In genomic region chr10:60920621-60921020, GRCm38 (mm10) we compare ENCODE assay signal across 24 mouse cellular contexts.
A peak's percentile ranks its signal among the peaks of the same experiment; 100 is the strongest.
DNase-seq lines count a peak whose midpoint lies in the region; ATAC-seq and TF ChIP-seq lines count a peak whose summit lies in the region.
"Had no signal": no experiment of that assay in that cellular context is flagged by ENCODE, and none has a peak within 500 bp of the region (broad histone marks: within the 10 kb centered on the region; RNA-seq: fewer than 3 reads in every experiment).

No protein-coding gene starts in this region.

- H3K4me3 ChIP-seq in forebrain, embryonic 10.5 days: no peak overlapping the region
- H3K4me3 ChIP-seq in forebrain, postnatal 0 days (ENCODE audit: low read depth, low read length): no peak overlapping the region
- no peak overlapping the region for H3K4me3 ChIP-seq in heart, embryonic 10.5 days
- H3K4me3 ChIP-seq in midbrain, embryonic 11.5 days (ENCODE audit: low read depth, low read length): no peak overlapping the region
- H3K4me3 ChIP-seq in midbrain, postnatal 0 days (ENCODE audit: low read depth, low read length): no peak overlapping the region
- H3K4me3 ChIP-seq: embryonic facial prominence, embryonic 10.5 days; embryonic facial prominence, embryonic 12.5 days; forebrain, embryonic 12.5 days had no signal

- no peak for DNase-seq in forebrain, embryonic 10.5 days (ENCODE audit: extremely low spot score, low spot score)
- no peak for DNase-seq in forebrain, postnatal 0 days
- no peak for DNase-seq in heart, embryonic 10.5 days (ENCODE audit: low spot score)
- no peak for DNase-seq in heart, postnatal 10 days
- peak; percentile 77 for DNase-seq in midbrain, embryonic 11.5 days (ENCODE audit: low spot score, missing footprints)
- no peak for DNase-seq in midbrain, postnatal 0 days (ENCODE audit: low spot score)
- DNase-seq: adrenal gland, adult 8-10 months; adrenal gland, postnatal 14 days; adrenal gland, postnatal 36 days; B cell, adult 2 months; cerebellum, adult 11-12 months; cerebellum, adult 2 months; cerebellum, adult 9-10 months; cerebellum, postnatal 10 days; cerebellum, postnatal 25 days had no signal

- no peaks in the 10 kb centered on the region for H3K9me3 ChIP-seq in forebrain, embryonic 10.5 days
- no peaks in the 10 kb centered on the region for H3K9me3 ChIP-seq in forebrain, postnatal 0 days (ENCODE audit: low read length)
- no peaks in the 10 kb centered on the region for H3K9me3 ChIP-seq in heart, embryonic 10.5 days
- H3K9me3 ChIP-seq in midbrain, embryonic 11.5 days (ENCODE audit: control insufficient read depth, low read length): no peaks in the 10 kb centered on the region
- H3K9me3 ChIP-seq in midbrain, postnatal 0 days (ENCODE audit: low read length): no peaks in the 10 kb centered on the region
- H3K9me3 ChIP-seq: embryonic facial prominence, embryonic 10.5 days; embryonic facial prominence, embryonic 12.5 days; forebrain, embryonic 12.5 days had no signal

- H3K27ac ChIP-seq in forebrain, embryonic 10.5 days: peak overlapping the region; percentile 68
- H3K27ac ChIP-seq in forebrain, postnatal 0 days (ENCODE audit: low read depth, low read length): no peak overlapping the region
- peak overlapping the region; percentile 37 for H3K27ac ChIP-seq in heart, embryonic 10.5 days
- no peak overlapping the region for H3K27ac ChIP-seq in midbrain, embryonic 11.5 days (ENCODE audit: low read depth, low read length)
- no peak overlapping the region for H3K27ac ChIP-seq in midbrain, postnatal 0 days (ENCODE audit: low read depth, low read length)
- H3K27ac ChIP-seq: embryonic facial prominence, embryonic 10.5 days; embryonic facial prominence, embryonic 12.5 days; forebrain, embryonic 12.5 days had no signal

- ATAC-seq in forebrain, postnatal 0 days: no peak
- ATAC-seq in midbrain, embryonic 11.5 days (ENCODE audit: low FRiP score): no peak
- no peak for ATAC-seq in midbrain, postnatal 0 days (ENCODE audit: low FRiP score)
- ATAC-seq: activated CD4-positive, CD25-positive, alpha-beta regulatory T cell, adult 4 months; CD4-positive, CD25-positive, alpha-beta regulatory T cell, adult 4 months; forebrain, embryonic 14.5 days; forebrain, embryonic 16.5 days; Patski had no signal

- H3K4me1 ChIP-seq in forebrain, embryonic 10.5 days: peaks cover 75% of the 10 kb centered on the region
- H3K4me1 ChIP-seq in forebrain, postnatal 0 days (ENCODE audit: insufficient read depth): no peaks in the 10 kb centered on the region
- H3K4me1 ChIP-seq in heart, embryonic 10.5 days: peaks cover 73% of the 10 kb centered on the region
- peaks cover 25% of the 10 kb centered on the region for H3K4me1 ChIP-seq in midbrain, embryonic 11.5 days (ENCODE audit: control insufficient read depth, insufficient read depth, low read length)
- H3K4me1 ChIP-seq in midbrain, postnatal 0 days (ENCODE audit: insufficient read depth, low read length): peaks cover 6% of the 10 kb centered on the region; the same call in 1 of the 2 replicates

- H3K27me3 ChIP-seq in forebrain, embryonic 10.5 days (ENCODE audit: poor library complexity, severe bottlenecking): peaks cover 29% of the 10 kb centered on the region
- H3K27me3 ChIP-seq in forebrain, postnatal 0 days (ENCODE audit: insufficient read depth, low read length): no peaks in the 10 kb centered on the region
- H3K27me3 ChIP-seq in heart, embryonic 10.5 days (ENCODE audit: insufficient read depth, poor library complexity, severe bottlenecking): peaks cover 10% of the 10 kb centered on the region; the same call in 1 of the 2 replicates
- peaks cover 43% of the 10 kb centered on the region for H3K27me3 ChIP-seq in midbrain, embryonic 11.5 days (ENCODE audit: control insufficient read depth, insufficient read depth, low read length)
- H3K27me3 ChIP-seq in midbrain, postnatal 0 days (ENCODE audit: insufficient read depth, low read length): no peaks in the 10 kb centered on the region
- H3K27me3 ChIP-seq: Patski had no signal

- no peaks in the 10 kb centered on the region for H3K36me3 ChIP-seq in forebrain, embryonic 10.5 days (replicated peaks)
- no peaks in the 10 kb centered on the region for H3K36me3 ChIP-seq in forebrain, postnatal 0 days (ENCODE audit: insufficient read depth)
- no peaks in the 10 kb centered on the region for H3K36me3 ChIP-seq in heart, embryonic 10.5 days
- no peaks in the 10 kb centered on the region for H3K36me3 ChIP-seq in midbrain, embryonic 11.5 days (ENCODE audit: control insufficient read depth, insufficient read depth, low read length)
- H3K36me3 ChIP-seq in midbrain, postnatal 0 days (ENCODE audit: insufficient read depth, low read length): no peaks in the 10 kb centered on the region
- H3K36me3 ChIP-seq: embryonic facial prominence, embryonic 10.5 days; embryonic facial prominence, embryonic 12.5 days; forebrain, embryonic 12.5 days; G1E had no signal

- 95% methylated on average over 1 of the region's 1 CpGs for WGBS in forebrain, embryonic 10.5 days
- WGBS in forebrain, postnatal 0 days: 96% methylated on average over 1 of the region's 1 CpGs
- WGBS in heart, embryonic 10.5 days: 73% methylated on average over 1 of the region's 1 CpGs
- WGBS in midbrain, embryonic 11.5 days: 95% methylated on average over 1 of the region's 1 CpGs
- WGBS in midbrain, postnatal 0 days: 100% methylated on average over 1 of the region's 1 CpGs

- no peak overlapping the region for H3K4me2 ChIP-seq in forebrain, postnatal 0 days (ENCODE audit: low read depth)
- no peak overlapping the region for H3K4me2 ChIP-seq in midbrain, embryonic 11.5 days
- no peak overlapping the region for H3K4me2 ChIP-seq in midbrain, postnatal 0 days (ENCODE audit: low read depth, low read length, poor library complexity, severe bottlenecking)
- H3K4me2 ChIP-seq: embryonic facial prominence, embryonic 12.5 days; forebrain, embryonic 12.5 days had no signal

- TF ChIP-seq CTCF in forebrain, postnatal 0 days (IDR thresholded peaks at IDR 0.05; ENCODE audit: low read depth): no peak
- no peak for TF ChIP-seq CTCF in midbrain, postnatal 0 days (IDR thresholded peaks at IDR 0.05)

- no peak overlapping the region for H3K9ac ChIP-seq in forebrain, postnatal 0 days
- no peak overlapping the region for H3K9ac ChIP-seq in midbrain, embryonic 11.5 days (ENCODE audit: low read length)
- no peak overlapping the region for H3K9ac ChIP-seq in midbrain, postnatal 0 days (replicated peaks; ENCODE audit: low read length, poor library complexity, severe bottlenecking)
- H3K9ac ChIP-seq: embryonic facial prominence, embryonic 12.5 days; forebrain, embryonic 12.5 days had no signal

- intact Hi-C loops in heart, postnatal 10 days (cut with DNase I): no loop called here

Comparison
In these comparisons a context has a peak if more than half of its experiments do, and no peak if none do; other contexts are left out.
1. H3K27ac ChIP-seq: peak in forebrain, embryonic 10.5 days (single experiment) and heart, embryonic 10.5 days (single experiment); none in forebrain, postnatal 0 days (single experiment), midbrain, embryonic 11.5 days (single experiment) and midbrain, postnatal 0 days (single experiment).